Mouse (Mus musculus): Measurements from ENCODE around the gene Gm11037.

- TF ChIP-seq CTCF (IDR thresholded peaks at IDR 0.05; ENCODE audit: insufficient read depth, low read depth, low read length) (no peak), POLR2A (IDR thresholded peaks at IDR 0.05; ENCODE audit: insufficient read depth, low read depth, low read length) (no peak)
Observed at GRCm38 (mm10) chr2:131135521-131136139, 2.3 kb downstream of the Gm11037 start.

All from olfactory bulb, adult 2 months (tissue).